Mouse (Mus musculus) hindbrain, embryonic 13.5 days (tissue): ENCODE measurements around the gene Slc37a3. TPM values are rescaled to one million over a fixed set of nuclear protein-coding genes. Genes with fewer than 3 reads are reported as not detected.
A peak's percentile ranks its signal among the peaks of the same experiment; 100 is the strongest.

ENCODE experiments used
- ATAC-seq: fragments of 200-750 bp; cut with Nextera tagmentation; 2 replicates; pipeline ENCODE4 v1.8.0; 2017; ENCODE audit warnings: moderate TSS enrichment; ENCODE audit not compliant: low FRiP score
- H3K27ac ChIP-seq: fragments of 300-500 bp; sonication (generic); 2 replicates; pipeline ENCODE4 v1.5.1; 2015; ENCODE audit warnings: inconsistent platforms, mild to moderate bottlenecking, moderate library complexity
- H3K27me3 ChIP-seq: fragments of 300-500 bp; sonication (generic); 2 replicates; pipeline ENCODE4 v1.6.1; 2015; ENCODE audit warnings: mild to moderate bottlenecking, inconsistent platforms
- H3K36me3 ChIP-seq: fragments of 300-500 bp; sonication (generic); 2 replicates; pipeline ENCODE4 v1.6.1; 2015; ENCODE audit warnings: mild to moderate bottlenecking, inconsistent platforms
- H3K4me1 ChIP-seq: fragments of 300-500 bp; sonication (generic); replicated peaks from 2 replicates; pipeline ENCODE4 v1.6.1; 2015; ENCODE audit warnings: inconsistent platforms
- H3K4me2 ChIP-seq: fragments of 300-500 bp; sonication (generic); 2 replicates; pipeline ENCODE4 v1.6.1; 2015; ENCODE audit warnings: inconsistent platforms, mild to moderate bottlenecking, moderate library complexity
- H3K4me3 ChIP-seq: fragments of 300-500 bp; sonication (generic); 2 replicates; pipeline ENCODE4 v1.5.1; 2015; ENCODE audit warnings: mild to moderate bottlenecking, inconsistent platforms
- H3K9ac ChIP-seq: fragments of 300-500 bp; sonication (generic); 2 replicates; pipeline ENCODE4 v1.6.1; 2015; ENCODE audit warnings: mild to moderate bottlenecking, inconsistent platforms
- H3K9me3 ChIP-seq: fragments of 300-500 bp; sonication (generic); 2 replicates; pipeline ENCODE4 v1.6.1; 2016; ENCODE audit warnings: inconsistent platforms
- WGBS: fragments of 180-500 bp; shearing (Covaris S2); methylation state at CpG from one replicate; pipeline ENCODE4 v1.1.7; 2015; 5-methylcytosine and 5-hydroxymethylcytosine counted together
- polyA plus RNA-seq: library from polyadenylated mRNA; unstranded; fragments of >200 nt; fragmentation: Nextera tagmentation; extraction: Ambion mirVana; gene quantifications from 2 replicates; pipeline ENCODE4 v1.2.1, GENCODE M21; 2015

The Slc37a3 gene
- polyA plus RNA-seq, 1 experiment from 2014 or later: 63.2 TPM

DNA sequence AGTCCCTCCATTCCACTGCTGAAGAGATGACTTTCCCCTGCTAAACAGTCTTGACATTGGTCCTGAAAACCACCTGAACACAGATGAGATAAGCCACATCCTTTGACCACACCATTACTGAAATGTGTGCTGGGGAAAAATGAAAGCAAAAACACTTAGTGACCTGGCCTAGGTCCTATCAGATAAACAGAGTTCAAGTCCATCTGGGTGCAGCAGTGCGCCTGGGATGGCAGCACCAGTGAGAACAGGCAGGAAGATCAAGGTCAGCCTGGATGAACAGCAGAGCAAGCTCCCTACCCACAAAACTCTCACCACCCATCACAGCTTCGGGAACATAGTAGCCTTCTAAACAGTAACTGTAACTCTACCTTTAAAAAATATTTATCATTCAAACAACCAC lies 35.7 kb downstream of the Slc37a3 start:
- Histone ChIP-seq H3K36me3 (peaks cover 64% of the 10 kb centered on the region), H3K4me2 (no peak overlapping the region), H3K9me3 (no peaks in the 10 kb centered on the region), H3K27ac (no peak overlapping the region), H3K4me3 (no peak overlapping the region), H3K4me1 (peaks cover 19% of the 10 kb centered on the region), H3K27me3 (no peaks in the 10 kb centered on the region), H3K9ac (no peak overlapping the region)
- ATAC-seq: no peak
- 93% methylated on average over 2 of the region's 2 CpGs for WGBS

DNA sequence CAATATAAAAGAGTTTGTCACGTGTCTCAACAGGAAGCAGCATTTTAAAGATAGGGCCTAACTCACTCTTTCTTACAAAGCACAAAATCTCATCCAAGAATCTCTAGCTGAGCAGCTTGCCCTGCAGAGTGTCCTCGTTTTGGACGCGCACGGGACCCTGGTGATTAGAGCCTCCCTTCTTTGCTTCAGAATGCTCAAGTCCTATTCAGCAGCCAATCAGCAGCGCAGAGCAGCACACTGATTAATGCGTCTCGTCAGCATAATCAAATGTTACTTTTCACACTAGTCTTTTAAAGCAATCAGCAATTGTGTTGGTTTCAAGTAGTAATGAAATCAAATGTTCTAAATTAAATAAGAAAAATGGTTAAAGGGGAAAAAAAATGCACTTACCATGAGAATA lies 39.1 kb downstream of the Slc37a3 start:
- peaks cover 70% of the 10 kb centered on the region for H3K36me3 ChIP-seq

DNA sequence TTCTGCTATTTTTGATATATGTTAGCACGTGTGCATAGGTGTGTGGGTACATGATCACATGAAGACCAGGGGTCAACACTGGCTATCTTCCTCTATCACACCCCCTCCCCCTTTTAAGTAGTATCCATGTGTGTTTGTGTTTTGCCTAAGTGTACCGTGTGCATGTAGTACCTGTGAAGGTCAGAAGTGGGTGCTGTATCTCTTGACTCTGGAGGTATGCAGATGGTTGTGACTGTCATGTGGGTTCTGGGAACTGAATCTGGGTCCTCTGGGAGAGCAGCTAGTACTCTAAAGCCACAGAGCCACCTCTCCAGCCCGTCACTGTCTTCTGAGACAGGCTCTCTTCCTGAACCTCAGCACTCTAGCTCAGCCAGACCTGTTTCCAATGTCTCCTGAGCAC lies 42.6 kb downstream of the Slc37a3 start:
- peaks cover 64% of the 10 kb centered on the region for H3K36me3 ChIP-seq
- H3K9ac ChIP-seq: no peak overlapping the region
- no peak for ATAC-seq
- WGBS: 92% methylated on average over 3 of the region's 3 CpGs
- no peak overlapping the region for H3K27ac ChIP-seq
- no peaks in the 10 kb centered on the region for H3K4me1 ChIP-seq
- no peak overlapping the region for H3K4me2 ChIP-seq
- no peaks in the 10 kb centered on the region for H3K9me3 ChIP-seq
- H3K4me3 ChIP-seq: no peak overlapping the region
- no peaks in the 10 kb centered on the region for H3K27me3 ChIP-seq

More for the DNA sequence above, 39.1 kb downstream of the Slc37a3 start:
- 80% methylated on average over 8 of the region's 8 CpGs for WGBS
- no peak overlapping the region for H3K9ac ChIP-seq
- H3K27me3 ChIP-seq: no peaks in the 10 kb centered on the region
- no peaks in the 10 kb centered on the region for H3K4me1 ChIP-seq
- no peak overlapping the region for H3K4me2 ChIP-seq
- H3K9me3 ChIP-seq: no peaks in the 10 kb centered on the region
- no peak for ATAC-seq
- H3K27ac ChIP-seq: no peak overlapping the region
- H3K4me3 ChIP-seq: no peak overlapping the region

DNA sequence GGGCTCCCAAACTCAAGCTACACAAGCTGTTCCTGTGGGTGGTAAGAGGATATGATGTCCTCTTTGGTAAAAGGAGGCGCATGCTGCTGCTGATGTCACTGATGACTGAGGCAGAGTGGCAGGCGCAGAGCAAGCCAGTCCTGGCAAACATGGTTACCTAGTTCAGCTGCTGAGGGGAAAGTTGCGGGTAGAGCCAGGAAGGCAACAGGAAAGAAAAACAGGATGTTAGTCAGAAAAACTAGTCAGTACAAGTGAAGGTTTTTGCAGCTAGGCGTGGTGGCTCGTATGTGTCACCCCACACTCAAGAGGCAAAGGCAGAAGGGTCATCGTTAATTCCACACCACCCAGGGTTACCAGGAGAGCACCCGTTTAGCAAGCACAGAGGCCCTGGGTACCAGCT lies 43.3 kb downstream of the Slc37a3 start:
- no peaks in the 10 kb centered on the region for H3K27me3 ChIP-seq
- no peak overlapping the region for H3K4me2 ChIP-seq
- H3K9ac ChIP-seq: no peak overlapping the region
- H3K4me1 ChIP-seq: no peaks in the 10 kb centered on the region
- H3K36me3 ChIP-seq: peaks cover 61% of the 10 kb centered on the region
- no peak overlapping the region for H3K4me3 ChIP-seq
- WGBS: 91% methylated on average over 7 of the region's 7 CpGs
- H3K27ac ChIP-seq: no peak overlapping the region
- ATAC-seq: no peak
- H3K9me3 ChIP-seq: no peaks in the 10 kb centered on the region

DNA sequence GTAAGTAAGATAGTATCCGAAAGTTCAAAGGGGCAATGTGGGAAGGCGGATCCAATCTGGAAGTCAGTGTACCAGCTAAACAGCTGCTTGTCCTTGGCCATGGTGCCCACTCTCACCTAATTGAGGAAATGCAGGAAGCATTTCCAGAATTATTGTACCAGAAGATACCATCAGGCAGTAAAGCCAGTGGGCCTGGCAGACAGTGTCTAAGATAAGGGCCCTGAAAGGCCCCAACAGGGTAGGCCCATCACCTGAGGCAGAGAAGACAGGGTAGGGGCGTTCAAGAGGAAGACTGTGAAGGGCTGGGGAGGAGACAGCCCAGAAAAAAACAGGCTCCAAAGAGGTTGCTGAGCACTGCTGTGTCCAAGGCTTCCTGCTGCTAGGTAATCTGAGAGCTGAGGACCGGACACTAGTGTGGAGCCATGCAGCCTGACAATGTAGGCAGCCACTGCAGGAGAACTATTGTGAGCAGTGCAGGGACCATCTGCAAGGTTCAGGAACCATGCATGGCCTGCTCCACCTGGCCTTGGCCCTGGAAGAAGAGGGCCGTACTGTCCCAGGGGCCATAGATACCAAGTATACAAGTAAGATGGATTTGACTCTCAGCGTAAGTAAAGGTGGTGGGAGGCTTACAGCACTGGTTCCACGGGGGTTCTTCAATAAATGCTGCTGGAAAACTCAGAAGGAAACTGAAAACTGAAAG lies 45.3 kb downstream of the Slc37a3 start:
- no peak overlapping the region for H3K27ac ChIP-seq
- H3K4me2 ChIP-seq: no peak overlapping the region
- H3K36me3 ChIP-seq: peaks cover 48% of the 10 kb centered on the region
- H3K4me1 ChIP-seq: no peaks in the 10 kb centered on the region
- no peak overlapping the region for H3K4me3 ChIP-seq
- H3K9me3 ChIP-seq: no peaks in the 10 kb centered on the region
- 86% methylated on average over 7 of the region's 7 CpGs for whole genome bisulfite sequencing
- no peaks in the 10 kb centered on the region for H3K27me3 ChIP-seq
- ATAC-seq: no peak
- H3K9ac ChIP-seq: no peak overlapping the region

DNA sequence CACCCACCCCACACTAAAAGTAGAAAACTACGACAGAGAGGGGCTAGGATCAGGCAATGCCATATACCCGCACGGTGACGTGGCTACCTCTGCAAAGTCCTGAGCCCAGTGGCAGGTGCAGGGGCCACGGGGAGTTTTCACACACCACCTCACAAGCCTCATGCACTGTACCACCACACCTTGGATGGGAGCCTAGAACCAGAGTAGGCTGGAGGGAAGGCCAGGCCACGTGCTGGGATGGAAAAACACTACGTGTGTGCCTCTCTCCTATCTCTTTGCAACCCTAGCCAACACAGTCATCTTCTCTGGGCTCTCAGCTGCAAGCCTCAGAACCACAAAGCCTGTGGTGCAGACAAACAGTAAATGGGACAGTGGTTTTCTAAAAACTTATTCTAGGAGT lies 46.5 kb downstream of the Slc37a3 start:
- no peak overlapping the region for H3K4me2 ChIP-seq
- no peak for ATAC-seq
- peaks cover 40% of the 10 kb centered on the region for H3K36me3 ChIP-seq
- no peak overlapping the region for H3K27ac ChIP-seq
- H3K27me3 ChIP-seq: no peaks in the 10 kb centered on the region
- no peak overlapping the region for H3K9ac ChIP-seq
- H3K9me3 ChIP-seq: no peaks in the 10 kb centered on the region
- H3K4me1 ChIP-seq: no peaks in the 10 kb centered on the region
- no peak overlapping the region for H3K4me3 ChIP-seq
- WGBS: 97% methylated on average over 7 of the region's 7 CpGs

DNA sequence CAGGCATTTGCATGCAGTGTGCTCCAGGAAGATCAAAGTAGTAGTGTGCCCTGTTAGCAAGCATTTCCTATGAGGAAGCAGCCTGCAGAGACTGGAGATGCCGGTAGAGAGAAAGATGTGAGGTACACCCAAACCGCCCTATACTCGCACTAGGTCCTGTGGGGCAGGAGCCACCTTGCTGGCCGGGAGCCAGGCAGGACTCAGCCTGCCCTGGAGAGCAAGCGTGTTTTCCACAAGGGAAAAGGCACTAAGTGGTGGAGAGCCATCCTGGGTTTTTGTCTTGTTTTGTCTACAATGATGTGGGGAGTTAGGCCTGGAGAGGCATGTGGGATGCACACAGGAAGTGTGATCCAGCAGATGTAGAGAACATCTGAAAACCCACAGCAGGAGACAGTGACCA lies 57.2 kb downstream of the Slc37a3 start:
- no peak for ATAC-seq

DNA sequence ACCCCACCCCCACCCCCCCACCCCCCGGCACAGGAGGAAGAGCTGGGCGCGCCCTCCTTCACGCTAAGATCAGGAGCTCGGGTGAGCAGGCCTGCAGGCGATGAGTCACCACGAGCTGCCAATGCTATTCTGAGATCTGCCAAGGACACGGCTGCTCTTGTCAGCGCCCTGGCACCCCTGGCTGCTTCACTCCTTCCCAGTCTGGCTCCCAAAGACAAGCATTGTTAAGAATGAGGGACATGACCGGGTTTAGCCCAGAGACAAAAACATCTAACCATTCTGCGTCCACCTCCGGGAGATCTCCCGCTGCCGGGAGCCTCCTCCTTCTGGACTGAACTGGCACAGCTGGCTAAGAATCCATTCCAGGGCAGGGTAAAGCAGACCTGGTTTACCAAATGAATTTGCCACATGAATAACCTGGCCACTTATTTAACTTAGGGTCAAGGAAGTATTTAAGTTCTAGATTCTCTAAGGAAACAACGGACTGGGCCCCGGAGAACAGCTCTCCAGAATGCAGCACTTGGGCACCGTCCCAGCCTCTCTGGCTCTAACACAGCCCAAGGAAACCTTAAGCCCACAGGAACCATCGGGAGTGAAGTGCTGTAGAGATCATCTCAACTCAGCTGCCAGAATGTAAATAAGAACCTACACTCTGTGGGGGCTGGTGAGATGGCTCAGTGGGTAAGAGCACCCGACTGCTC lies 58.3 kb downstream of the Slc37a3 start:
- no peak overlapping the region for H3K9ac ChIP-seq
- H3K4me2 ChIP-seq: no peak overlapping the region
- H3K4me1 ChIP-seq: 0 out of 2 replicates have a peak, but pooled peaks cover 4% of the 10 kb centered on the region
- WGBS: 61% methylated on average over 14 of the region's 19 CpGs
- H3K4me3 ChIP-seq: no peak overlapping the region
- ATAC-seq: no peak
- no peaks in the 10 kb centered on the region for H3K27me3 ChIP-seq
- H3K9me3 ChIP-seq: no peaks in the 10 kb centered on the region
- H3K36me3 ChIP-seq: no peaks in the 10 kb centered on the region; the same call in 1 of the 2 replicates
- H3K27ac ChIP-seq: peak overlapping the region; percentile 44; the same call in 1 of the 2 replicates

More for the DNA sequence above, 57.2 kb downstream of the Slc37a3 start:
- Histone ChIP-seq H3K9me3 (no peaks in the 10 kb centered on the region), H3K36me3 (peaks cover 4% of the 10 kb centered on the region), H3K4me3 (no peak overlapping the region), H3K27me3 (no peaks in the 10 kb centered on the region), H3K4me1 (0 out of 2 replicates have a peak, but pooled peaks cover 4% of the 10 kb centered on the region), H3K9ac (no peak overlapping the region; the same call in 1 of the 2 replicates), H3K27ac (no peak overlapping the region), H3K4me2 (no peak overlapping the region)
- WGBS: 88% methylated on average over 5 of the region's 5 CpGs

DNA sequence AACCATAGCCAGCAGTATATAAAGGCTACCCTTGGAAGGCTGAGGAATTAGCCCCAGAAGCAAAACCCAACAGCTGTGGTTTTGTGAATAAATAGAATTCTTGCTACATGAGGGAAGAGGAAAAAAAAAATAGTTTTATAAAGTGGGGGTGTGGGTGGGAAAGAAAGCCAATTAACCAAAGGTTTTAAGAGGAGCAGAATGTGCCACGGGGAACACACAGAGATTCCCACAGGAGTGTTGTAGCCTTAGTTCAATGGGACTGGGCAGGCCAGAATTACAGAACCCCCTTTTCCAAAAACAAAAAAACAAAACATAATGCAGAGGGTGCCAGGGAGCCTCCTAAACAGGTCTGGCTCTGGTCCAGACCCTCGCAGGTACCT lies 58.9 kb downstream of the Slc37a3 start:
- Histone ChIP-seq H3K27ac (no peak overlapping the region), H3K9me3 (no peaks in the 10 kb centered on the region), H3K4me3 (no peak overlapping the region), H3K27me3 (no peaks in the 10 kb centered on the region), H3K9ac (no peak overlapping the region), H3K4me2 (no peak overlapping the region), H3K36me3 (no peaks in the 10 kb centered on the region; the same call in 1 of the 2 replicates), H3K4me1 (0 out of 2 replicates have a peak, but pooled peaks cover 4% of the 10 kb centered on the region)
- WGBS: 100% methylated on average over 2 of the region's 2 CpGs
- no peak for ATAC-seq

DNA sequence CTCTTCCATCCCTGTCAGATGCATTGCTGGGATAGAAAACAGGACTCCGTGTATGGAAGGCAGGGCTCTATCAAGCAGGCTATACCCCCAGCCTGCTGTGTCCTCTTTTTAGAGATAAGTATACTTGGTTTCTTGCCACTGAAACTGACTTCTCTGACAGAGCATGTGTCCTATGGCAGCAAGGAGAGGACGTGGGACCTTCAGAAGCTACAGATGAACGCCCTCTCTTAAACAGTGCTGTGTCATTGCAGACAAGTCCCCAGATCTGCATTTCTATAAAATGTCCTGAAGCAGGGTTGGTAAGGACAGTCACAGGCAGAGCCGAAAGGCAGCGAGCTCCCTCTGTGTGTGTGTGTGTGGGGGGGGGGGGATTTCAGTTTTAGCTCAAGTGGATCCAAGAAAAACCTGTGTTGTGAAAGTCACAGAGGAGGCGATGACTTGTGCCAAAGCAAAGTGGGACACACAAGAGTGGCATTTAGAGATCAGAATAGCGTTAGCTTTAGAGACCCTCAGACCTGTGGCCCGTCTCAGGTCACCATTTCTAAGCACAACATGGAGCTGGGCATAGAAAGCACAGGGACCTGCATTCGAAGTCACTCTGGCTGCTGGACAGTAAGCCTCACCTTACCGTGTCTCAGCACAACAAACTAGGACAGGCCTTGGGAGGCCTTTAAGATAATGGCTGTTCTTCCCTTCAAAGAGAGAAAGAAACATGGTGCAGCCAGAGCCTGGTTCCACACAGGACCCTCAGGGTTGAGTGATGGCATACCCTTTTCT lies 59.4 kb downstream of the Slc37a3 start:
- Histone ChIP-seq H3K27ac (no peak overlapping the region), H3K27me3 (no peaks in the 10 kb centered on the region), H3K4me3 (no peak overlapping the region), H3K4me1 (0 out of 2 replicates have a peak, but pooled peaks cover 4% of the 10 kb centered on the region), H3K4me2 (no peak overlapping the region), H3K9me3 (no peaks in the 10 kb centered on the region), H3K9ac (no peak overlapping the region), H3K36me3 (no peaks in the 10 kb centered on the region; the same call in 1 of the 2 replicates)
- ATAC-seq: no peak
- 85% methylated on average over 10 of the region's 10 CpGs for WGBS

DNA sequence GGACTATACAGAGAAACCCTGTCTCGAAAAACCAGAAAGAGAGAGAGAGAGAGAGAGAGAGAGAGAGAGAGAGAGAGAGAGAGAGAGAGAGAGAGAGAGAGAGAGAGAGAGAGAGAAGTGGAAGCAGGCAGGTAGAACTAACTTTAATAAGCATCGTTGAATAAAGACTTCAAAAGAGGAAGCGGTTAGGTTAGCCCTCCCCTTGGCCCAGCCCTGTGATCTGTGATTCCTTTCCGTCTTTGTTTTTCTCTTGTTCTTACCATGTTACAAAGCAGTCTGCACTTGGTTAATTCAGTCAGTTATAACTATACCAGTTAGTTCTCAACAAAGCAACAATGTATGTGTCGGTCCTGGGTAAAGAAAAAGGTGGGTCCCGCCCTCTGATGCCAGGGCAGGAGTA lies 61.4 kb downstream of the Slc37a3 start:
- Histone ChIP-seq H3K4me2 (no peak overlapping the region), H3K27me3 (no peaks in the 10 kb centered on the region), H3K4me1 (0 out of 2 replicates have a peak, but pooled peaks cover 4% of the 10 kb centered on the region), H3K9me3 (no peaks in the 10 kb centered on the region), H3K4me3 (no peak overlapping the region), H3K27ac (no peak overlapping the region), H3K36me3 (no peaks in the 10 kb centered on the region; the same call in 1 of the 2 replicates), H3K9ac (no peak overlapping the region)
- WGBS: 89% methylated on average over 5 of the region's 6 CpGs
- no peak for ATAC-seq

DNA sequence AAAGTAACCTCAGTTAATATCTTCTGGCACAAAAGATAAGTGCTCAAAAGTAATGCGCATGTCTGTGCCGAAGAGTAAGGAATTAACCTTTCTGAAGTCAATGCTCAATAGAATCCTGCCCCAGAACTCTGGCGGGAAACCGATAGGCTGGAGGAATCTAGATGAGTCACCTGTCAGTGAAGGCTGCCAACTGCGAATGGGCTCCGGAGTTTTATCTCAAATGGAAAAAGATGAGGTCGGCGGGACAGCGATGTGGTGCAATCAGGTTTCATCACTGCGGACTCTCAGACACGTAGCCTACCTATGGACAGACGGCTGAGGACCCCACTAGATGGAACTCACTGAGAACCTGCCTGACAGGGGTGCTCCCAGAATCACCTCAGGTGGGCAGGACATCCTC lies 63.0 kb downstream of the Slc37a3 start:
- H3K27ac ChIP-seq: no peak overlapping the region
- 93% methylated on average over 12 of the region's 12 CpGs for WGBS
- 0 out of 2 replicates have a peak, but pooled peaks cover 4% of the 10 kb centered on the region for H3K4me1 ChIP-seq
- H3K4me2 ChIP-seq: no peak overlapping the region
- H3K27me3 ChIP-seq: no peaks in the 10 kb centered on the region
- H3K36me3 ChIP-seq: no peaks in the 10 kb centered on the region; the same call in 1 of the 2 replicates
- no peak overlapping the region for H3K4me3 ChIP-seq
- ATAC-seq: no peak
- no peak overlapping the region for H3K9ac ChIP-seq
- no peaks in the 10 kb centered on the region for H3K9me3 ChIP-seq
